Mouse (Mus musculus): Measurements from ENCODE around the gene Bicdl1. TPM values are rescaled to one million over a fixed set of nuclear protein-coding genes. Genes with fewer than 3 reads are reported as not detected.

The Bicdl1 gene
- polyA plus RNA-seq, 1 experiment from 2014 or later: 8.0 TPM

GRCm38 (mm10) chr5:115763981-115764380 lies 32.6 kb upstream of the Bicdl1 start:
- H3K4me2 ChIP-seq (replicated peaks; ENCODE audit: low read depth): no peak overlapping the region
- no peak overlapping the region for H3K9ac ChIP-seq (ENCODE audit: low read depth, low read length)
- no peak for TF ChIP-seq CTCF (IDR thresholded peaks at IDR 0.05; ENCODE audit: low read depth)
- H3K4me1 ChIP-seq (replicated peaks; ENCODE audit: control insufficient read depth, insufficient read depth, low read length): no peaks in the 10 kb centered on the region
- no peaks in the 10 kb centered on the region for H3K27me3 ChIP-seq (replicated peaks; ENCODE audit: control insufficient read depth, insufficient read depth, low read length)
- no peaks in the 10 kb centered on the region for H3K36me3 ChIP-seq (ENCODE audit: control insufficient read depth, insufficient read depth)
- H3K4me3 ChIP-seq (ENCODE audit: low read depth, low read length): no peak overlapping the region
- 82% methylated on average over 2 of the region's 2 CpGs for WGBS
- ATAC-seq: no peak
- no peaks in the 10 kb centered on the region for H3K9me3 ChIP-seq (ENCODE audit: control insufficient read depth)
- no peak overlapping the region for H3K27ac ChIP-seq (ENCODE audit: low read depth, low read length)

DNA sequence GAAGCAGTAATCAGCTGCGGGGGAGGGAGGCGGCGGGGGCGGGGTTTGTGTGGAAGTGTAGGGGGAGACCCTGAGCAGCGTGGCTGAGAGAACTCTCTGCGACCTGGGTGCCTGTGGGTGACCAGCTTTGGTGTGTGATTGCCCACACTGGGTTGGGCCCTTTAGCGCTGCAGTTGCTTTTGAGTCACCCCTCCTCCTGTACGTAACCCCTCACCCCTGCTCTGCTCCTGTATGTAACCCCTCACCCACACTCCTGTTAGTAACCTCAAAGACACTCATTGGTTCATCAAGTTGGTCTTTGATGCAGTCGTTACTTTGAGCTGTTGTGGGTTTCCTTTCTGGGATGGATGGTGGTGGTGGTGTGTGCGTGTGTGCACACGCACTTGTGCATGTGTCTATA lies 29.5 kb upstream of the Bicdl1 start:
- H3K27ac ChIP-seq (ENCODE audit: low read depth, low read length): no peak overlapping the region
- no peaks in the 10 kb centered on the region for H3K9me3 ChIP-seq (ENCODE audit: control insufficient read depth)
- no peak for ATAC-seq
- no peaks in the 10 kb centered on the region for H3K4me1 ChIP-seq (replicated peaks; ENCODE audit: control insufficient read depth, insufficient read depth, low read length)
- no peaks in the 10 kb centered on the region for H3K27me3 ChIP-seq (replicated peaks; ENCODE audit: control insufficient read depth, insufficient read depth, low read length)
- H3K9ac ChIP-seq (ENCODE audit: low read depth, low read length): no peak overlapping the region
- no peaks in the 10 kb centered on the region for H3K36me3 ChIP-seq (ENCODE audit: control insufficient read depth, insufficient read depth)
- H3K4me3 ChIP-seq (ENCODE audit: low read depth, low read length): no peak overlapping the region
- no peak overlapping the region for H3K4me2 ChIP-seq (replicated peaks; ENCODE audit: low read depth)
- no peak for TF ChIP-seq CTCF (IDR thresholded peaks at IDR 0.05; ENCODE audit: low read depth)
- 59% methylated on average over 11 of the region's 11 CpGs for WGBS

GRCm38 (mm10) chr5:115758431-115759180 lies 27.2 kb upstream of the Bicdl1 start:
- 47% methylated on average over 10 of the region's 10 CpGs for WGBS
- no peak for ATAC-seq

GRCm38 (mm10) chr5:115757516-115757915 lies 26.1 kb upstream of the Bicdl1 start:
- Histone ChIP-seq H3K4me2 (replicated peaks; ENCODE audit: low read depth) (no peak overlapping the region), H3K4me3 (ENCODE audit: low read depth, low read length) (no peak overlapping the region), H3K4me1 (replicated peaks; ENCODE audit: control insufficient read depth, insufficient read depth, low read length) (no peaks in the 10 kb centered on the region), H3K9me3 (ENCODE audit: control insufficient read depth) (no peaks in the 10 kb centered on the region), H3K27ac (ENCODE audit: low read depth, low read length) (no peak overlapping the region), H3K9ac (ENCODE audit: low read depth, low read length) (no peak overlapping the region), H3K36me3 (ENCODE audit: control insufficient read depth, insufficient read depth) (no peaks in the 10 kb centered on the region), H3K27me3 (replicated peaks; ENCODE audit: control insufficient read depth, insufficient read depth, low read length) (no peaks in the 10 kb centered on the region)
- no peak for TF ChIP-seq CTCF (IDR thresholded peaks at IDR 0.05; ENCODE audit: low read depth)
- 78% methylated on average over 8 of the region's 8 CpGs for WGBS
- ATAC-seq: no peak

More at GRCm38 (mm10) chr5:115758431-115759180, 27.2 kb upstream of the Bicdl1 start:
- Histone ChIP-seq H3K4me2 (replicated peaks; ENCODE audit: low read depth) (no peak overlapping the region), H3K9me3 (ENCODE audit: control insufficient read depth) (no peaks in the 10 kb centered on the region), H3K9ac (ENCODE audit: low read depth, low read length) (no peak overlapping the region), H3K36me3 (ENCODE audit: control insufficient read depth, insufficient read depth) (no peaks in the 10 kb centered on the region), H3K27ac (ENCODE audit: low read depth, low read length) (no peak overlapping the region), H3K27me3 (replicated peaks; ENCODE audit: control insufficient read depth, insufficient read depth, low read length) (no peaks in the 10 kb centered on the region), H3K4me3 (ENCODE audit: low read depth, low read length) (no peak overlapping the region), H3K4me1 (replicated peaks; ENCODE audit: control insufficient read depth, insufficient read depth, low read length) (no peaks in the 10 kb centered on the region)
- TF ChIP-seq CTCF (IDR thresholded peaks at IDR 0.05; ENCODE audit: low read depth): no peak

DNA sequence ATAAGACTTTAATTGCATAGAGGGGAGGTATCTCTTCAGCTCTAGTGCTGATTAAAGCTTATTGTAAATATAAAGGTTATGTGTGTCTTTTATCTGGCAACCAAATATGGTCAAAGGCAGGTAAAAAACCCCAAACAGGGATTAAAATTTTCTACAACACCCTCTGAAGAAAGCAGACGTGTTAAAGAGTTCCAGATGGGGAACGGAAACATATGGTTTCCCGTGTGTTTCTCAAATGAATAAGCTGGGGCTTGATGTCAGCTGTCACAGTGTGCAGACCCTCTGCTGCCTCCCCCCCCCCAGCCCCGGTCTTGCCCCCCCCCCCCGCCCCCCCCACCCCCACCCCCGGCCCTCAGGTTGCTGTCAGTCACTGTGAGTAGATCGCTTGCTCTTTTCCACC lies 24.1 kb upstream of the Bicdl1 start:
- H3K27me3 ChIP-seq (replicated peaks; ENCODE audit: control insufficient read depth, insufficient read depth, low read length): no peaks in the 10 kb centered on the region
- WGBS: 73% methylated on average over 3 of the region's 7 CpGs
- no peak overlapping the region for H3K9ac ChIP-seq (ENCODE audit: low read depth, low read length)
- no peak overlapping the region for H3K4me2 ChIP-seq (replicated peaks; ENCODE audit: low read depth)
- no peaks in the 10 kb centered on the region for H3K9me3 ChIP-seq (ENCODE audit: control insufficient read depth)
- ATAC-seq: no peak
- no peaks in the 10 kb centered on the region for H3K4me1 ChIP-seq (replicated peaks; ENCODE audit: control insufficient read depth, insufficient read depth, low read length)
- no peak for TF ChIP-seq CTCF (IDR thresholded peaks at IDR 0.05; ENCODE audit: low read depth)
- no peaks in the 10 kb centered on the region for H3K36me3 ChIP-seq (ENCODE audit: control insufficient read depth, insufficient read depth)
- no peak overlapping the region for H3K27ac ChIP-seq (ENCODE audit: low read depth, low read length)
- H3K4me3 ChIP-seq (ENCODE audit: low read depth, low read length): no peak overlapping the region

DNA sequence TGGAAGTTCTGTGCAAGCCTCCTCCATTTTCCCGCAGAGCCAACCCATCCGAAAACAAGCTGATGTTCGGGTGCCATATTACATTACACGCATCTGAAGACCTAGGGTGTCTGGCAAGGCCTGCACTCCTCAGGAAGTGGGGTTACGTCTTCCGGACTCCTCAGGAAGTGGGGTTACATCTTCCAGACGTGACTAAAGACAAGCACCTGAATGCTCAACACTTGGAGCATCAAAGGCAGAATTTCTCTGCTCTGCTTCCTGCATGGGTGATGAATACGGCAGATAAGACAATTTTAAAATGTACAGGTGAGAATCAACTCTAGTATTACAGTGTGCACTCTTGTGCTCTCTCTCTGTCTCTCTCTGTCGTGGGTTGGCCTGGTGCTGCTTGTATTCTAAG lies 23.4 kb upstream of the Bicdl1 start:
- H3K9me3 ChIP-seq (ENCODE audit: control insufficient read depth): no peaks in the 10 kb centered on the region
- H3K4me1 ChIP-seq (replicated peaks; ENCODE audit: control insufficient read depth, insufficient read depth, low read length): no peaks in the 10 kb centered on the region
- H3K36me3 ChIP-seq (ENCODE audit: control insufficient read depth, insufficient read depth): no peaks in the 10 kb centered on the region
- no peak for TF ChIP-seq CTCF (IDR thresholded peaks at IDR 0.05; ENCODE audit: low read depth)
- H3K27ac ChIP-seq (ENCODE audit: low read depth, low read length): no peak overlapping the region
- H3K4me2 ChIP-seq (replicated peaks; ENCODE audit: low read depth): no peak overlapping the region
- no peak overlapping the region for H3K4me3 ChIP-seq (ENCODE audit: low read depth, low read length)
- ATAC-seq: no peak
- H3K9ac ChIP-seq (ENCODE audit: low read depth, low read length): no peak overlapping the region
- 85% methylated on average over 9 of the region's 9 CpGs for WGBS
- no peaks in the 10 kb centered on the region for H3K27me3 ChIP-seq (replicated peaks; ENCODE audit: control insufficient read depth, insufficient read depth, low read length)
